Mouse (Mus musculus) hindbrain, postnatal 0 days (tissue): Measurements from ENCODE around the gene Retreg1. TPM values are rescaled to one million over a fixed set of nuclear protein-coding genes. Genes with fewer than 3 reads are reported as not detected.

ENCODE experiments used
- ATAC-seq: fragments of 200-750 bp; cut with Nextera tagmentation; 2 replicates; pipeline ENCODE4 v1.8.0; 2017; ENCODE audit warnings: mild to moderate bottlenecking, moderate TSS enrichment, moderate library complexity
- DNase-seq: peaks from one replicate; pipeline ENCODE4 v3.0.0-alpha.2; 2015; ENCODE audit warnings: low spot score
- H3K27ac ChIP-seq: fragments of 300-500 bp; sonication (generic); 2 replicates; pipeline ENCODE4 v1.5.1; 2014; ENCODE audit warnings: mild to moderate bottlenecking
- H3K27me3 ChIP-seq: fragments of 300-500 bp; sonication (generic); 2 replicates; pipeline ENCODE4 v1.6.1; 2014; ENCODE audit warnings: low read length, mixed read lengths; ENCODE audit not compliant: insufficient read depth
- H3K36me3 ChIP-seq: fragments of 300-500 bp; sonication (generic); 2 replicates; pipeline ENCODE4 v1.6.1; 2014; ENCODE audit warnings: low read length, mixed read lengths; ENCODE audit not compliant: insufficient read depth
- H3K4me1 ChIP-seq: fragments of 300-500 bp; sonication (generic); 2 replicates; pipeline ENCODE4 v1.6.1; 2014; ENCODE audit warnings: antibody characterized with exemption, low read length, mixed read lengths; ENCODE audit not compliant: insufficient read depth
- H3K4me2 ChIP-seq: fragments of 300-500 bp; sonication (generic); 2 replicates; pipeline ENCODE4 v1.6.1; 2014; ENCODE audit warnings: low read depth, mild to moderate bottlenecking, low read length, moderate library complexity, mixed read lengths
- H3K4me3 ChIP-seq: fragments of 300-500 bp; sonication (generic); 2 replicates; pipeline ENCODE4 v1.5.1; 2014; ENCODE audit warnings: low read length
- H3K9ac ChIP-seq: fragments of 300-500 bp; sonication (generic); replicated peaks from 2 replicates; pipeline ENCODE4 v1.6.1; 2014; ENCODE audit warnings: mild to moderate bottlenecking, low read length, moderate library complexity, mixed read lengths
- H3K9me3 ChIP-seq: fragments of 300-500 bp; sonication (generic); 2 replicates; pipeline ENCODE4 v1.6.1; 2016; ENCODE audit warnings: low read length, mixed read lengths
- CTCF ChIP-seq: IDR thresholded peaks from 2 replicates; pipeline ENCODE4 v1.5.1; 2016; ENCODE audit warnings: antibody characterized with exemption, control low read depth, low read depth
- WGBS: fragments of 180-500 bp; shearing (Covaris S2); extraction: QIAGEN DNeasy Blood & Tissue Kit; methylation state at CpG from one replicate; pipeline ENCODE4 v1.1.7; 2014; 5-methylcytosine and 5-hydroxymethylcytosine counted together
- polyA plus RNA-seq: library from polyadenylated mRNA; unstranded; fragments of >200 nt; fragmentation: Nextera tagmentation; extraction: Ambion mirVana; gene quantifications from 2 replicates; pipeline ENCODE4 v1.2.1, GENCODE M21; 2015
- total RNA-seq: library from RNA; depleted of rRNA; stranded (reverse); fragments of >200 nt; gene quantifications from 2 replicates; pipeline ENCODE4 v1.2.3, GENCODE M21; 2014

Retreg1 gene
- total and polyA plus RNA-seq, 2 experiments from 2014 or later = 21.0 to 31.7 TPM

- Histone ChIP-seq H3K27me3 (no peaks in the 10 kb centered on the region), H3K4me2 (no peak overlapping the region), H3K27ac (no peak overlapping the region), H3K9me3 (no peaks in the 10 kb centered on the region), H3K4me1 (no peaks in the 10 kb centered on the region), H3K9ac (no peak overlapping the region), H3K4me3 (no peak overlapping the region), H3K36me3 (no peaks in the 10 kb centered on the region)
- TF ChIP-seq CTCF = no peak
- ATAC-seq (no peak), DNase-seq (no peak)
- 92% methylated on average over 5 of the region's 5 CpGs for WGBS
Measured at GRCm38 (mm10) chr15:25889927-25890326, 46.9 kb downstream of the Retreg1 start.

DNA sequence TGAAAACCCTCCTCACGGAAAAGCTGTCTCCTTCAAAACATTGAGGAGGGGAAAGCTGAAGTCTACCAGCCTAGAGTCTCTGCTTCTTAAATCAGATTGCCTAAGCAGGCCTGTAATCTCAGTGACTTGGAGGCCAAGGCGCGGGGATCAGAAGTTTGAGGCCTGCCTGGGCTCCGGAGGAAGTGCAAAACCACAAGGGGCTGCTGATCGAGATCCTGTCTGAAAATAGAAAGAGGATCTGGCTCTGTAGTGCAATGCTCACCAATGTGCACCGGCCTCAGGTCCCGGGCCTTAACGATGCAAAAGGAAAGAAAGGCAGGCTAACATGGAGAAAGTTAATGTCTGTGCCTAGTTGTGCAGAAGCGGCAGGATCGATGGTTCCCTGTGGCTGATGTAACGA lies 48.6 kb downstream of the Retreg1 start:
- ATAC-seq = no peak
- Histone ChIP-seq H3K9ac (no peak overlapping the region), H3K27ac (no peak overlapping the region), H3K4me2 (no peak overlapping the region), H3K4me1 (no peaks in the 10 kb centered on the region), H3K27me3 (no peaks in the 10 kb centered on the region), H3K36me3 (no peaks in the 10 kb centered on the region), H3K9me3 (no peaks in the 10 kb centered on the region), H3K4me3 (no peak overlapping the region)
- no peak for TF ChIP-seq CTCF
- WGBS = 85% methylated on average over 11 of the region's 11 CpGs
- no peak for DNase-seq

- WGBS = 20% methylated on average over 2 of the region's 2 CpGs
- Histone ChIP-seq H3K36me3 (no peaks in the 10 kb centered on the region), H3K9ac (no peak overlapping the region), H3K4me3 (no peak overlapping the region), H3K4me1 (no peaks in the 10 kb centered on the region), H3K4me2 (no peak overlapping the region), H3K27me3 (no peaks in the 10 kb centered on the region), H3K27ac (0 out of 2 replicates have a peak overlapping the region, but pooled peaks have one; percentile 26), H3K9me3 (no peaks in the 10 kb centered on the region)
- no peak for TF ChIP-seq CTCF
- peak; percentile 40 for DNase-seq
- peak; percentile 73; the same call in 1 of the 2 replicates for ATAC-seq
Measured at GRCm38 (mm10) chr15:25893327-25893726, 50.3 kb downstream of the Retreg1 start.

GRCm38 (mm10) chr15:25896783-25897182 lies 53.8 kb downstream of the Retreg1 start:
- Histone ChIP-seq H3K4me1 (no peaks in the 10 kb centered on the region), H3K36me3 (no peaks in the 10 kb centered on the region), H3K27ac (no peak overlapping the region), H3K4me3 (no peak overlapping the region), H3K27me3 (no peaks in the 10 kb centered on the region), H3K4me2 (no peak overlapping the region), H3K9ac (no peak overlapping the region), H3K9me3 (no peaks in the 10 kb centered on the region)
- DNase-seq (no peak), ATAC-seq (no peak)
- no peak for TF ChIP-seq CTCF
- WGBS = 91% methylated on average over 4 of the region's 4 CpGs

DNA sequence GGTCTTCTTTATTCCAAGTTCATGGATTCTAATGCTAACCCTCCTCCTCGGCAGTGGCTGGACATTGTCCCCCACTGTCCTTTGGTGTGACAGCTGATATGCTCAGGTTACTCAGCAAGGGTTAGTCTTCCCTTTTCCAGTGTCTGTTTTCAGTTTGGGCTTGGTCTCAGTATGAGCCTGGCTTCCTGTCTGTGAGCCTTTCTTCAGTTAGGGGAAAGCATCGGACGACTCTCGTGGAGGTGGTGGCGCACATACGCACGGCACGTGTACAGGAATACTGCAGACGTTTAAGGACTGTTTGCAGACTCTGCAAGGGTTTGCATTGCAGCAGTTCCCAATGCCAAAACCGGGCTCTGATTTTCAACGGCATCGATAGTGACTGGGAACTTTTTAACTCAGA lies 54.6 kb downstream of the Retreg1 start:
- no peak for DNase-seq
- ATAC-seq = no peak
- Histone ChIP-seq H3K4me1 (no peaks in the 10 kb centered on the region), H3K27ac (no peak overlapping the region), H3K36me3 (no peaks in the 10 kb centered on the region), H3K4me3 (no peak overlapping the region), H3K9ac (no peak overlapping the region), H3K4me2 (no peak overlapping the region), H3K27me3 (no peaks in the 10 kb centered on the region), H3K9me3 (no peaks in the 10 kb centered on the region)
- 76% methylated on average over 12 of the region's 12 CpGs for WGBS
- no peak for TF ChIP-seq CTCF

DNA sequence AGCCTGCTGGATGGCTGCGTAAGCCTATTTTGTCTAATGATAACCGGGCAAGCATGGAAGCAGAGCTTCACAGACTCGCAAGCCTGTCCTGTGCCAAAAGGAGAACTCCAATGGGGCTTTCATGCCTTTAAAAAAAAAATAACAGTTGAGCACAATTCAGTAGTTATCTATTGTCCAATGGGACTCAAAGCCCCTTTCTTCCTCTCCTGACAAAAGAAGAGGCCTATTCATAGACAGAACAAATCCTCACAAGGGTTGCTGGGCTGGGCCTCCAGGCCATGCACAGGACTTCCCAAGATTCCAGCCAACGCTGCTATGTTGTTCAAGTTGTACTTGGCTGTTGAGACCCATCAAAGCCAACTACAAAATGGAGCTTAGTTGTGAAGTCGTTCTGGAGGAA lies 56.0 kb downstream of the Retreg1 start:
- Histone ChIP-seq H3K4me2 (no peak overlapping the region), H3K27ac (no peak overlapping the region), H3K36me3 (no peaks in the 10 kb centered on the region), H3K9ac (no peak overlapping the region), H3K9me3 (no peaks in the 10 kb centered on the region), H3K27me3 (no peaks in the 10 kb centered on the region), H3K4me1 (no peaks in the 10 kb centered on the region), H3K4me3 (no peak overlapping the region)
- 39% methylated on average over 5 of the region's 5 CpGs for WGBS
- DNase-seq (no peak), ATAC-seq (peak; percentile 28; the same call in 1 of the 2 replicates)
- TF ChIP-seq CTCF = no peak

GRCm38 (mm10) chr15:25900540-25900939 lies 57.6 kb downstream of the Retreg1 start:
- 9% methylated on average over 7 of the region's 7 CpGs for WGBS
- H3K4me3 ChIP-seq = no peak overlapping the region
- no peaks in the 10 kb centered on the region for H3K4me1 ChIP-seq
- no peaks in the 10 kb centered on the region for H3K9me3 ChIP-seq
- peak; percentile 56 for DNase-seq
- H3K9ac ChIP-seq = no peak overlapping the region
- no peaks in the 10 kb centered on the region for H3K36me3 ChIP-seq
- peak; percentile 81 for TF ChIP-seq CTCF
- ATAC-seq = peak; percentile 48
- H3K4me2 ChIP-seq = no peak overlapping the region
- H3K27me3 ChIP-seq = no peaks in the 10 kb centered on the region
- no peak overlapping the region for H3K27ac ChIP-seq
